In genomic region chr10:75883232-75883552, GRCm38 (mm10) we compare ENCODE assay signal across 8 mouse cellular contexts. TPM values are rescaled to one million over a fixed set of nuclear protein-coding genes. Genes with fewer than 3 reads are reported as not detected.
DNase-seq lines count a peak whose midpoint lies in the region; ATAC-seq and TF ChIP-seq lines count a peak whose summit lies in the region.

No protein-coding gene starts in this region.

- no peak for TF ChIP-seq EP300 in heart, adult 2 months (IDR thresholded peaks at IDR 0.05; ENCODE audit: insufficient read depth, low read depth, low read length)

- H3K79me2 ChIP-seq in heart, adult 2 months (replicated peaks; ENCODE audit: control insufficient read depth, insufficient read depth, low read length) = no peaks in the 10 kb centered on the region

- peaks cover 26% of the 10 kb centered on the region for H3K4me1 ChIP-seq in embryonic facial prominence, embryonic 13.5 days
- no peaks in the 10 kb centered on the region for H3K4me1 ChIP-seq in heart, adult 2 months (ENCODE audit: control insufficient read depth, insufficient read depth, low read length)
- H3K4me1 ChIP-seq in limb, embryonic 13.5 days = peaks cover 19% of the 10 kb centered on the region
- no peaks in the 10 kb centered on the region for H3K4me1 ChIP-seq in midbrain, embryonic 16.5 days (ENCODE audit: control insufficient read depth, insufficient read depth, low read length)

- no peaks in the 10 kb centered on the region for H3K27me3 ChIP-seq in embryonic facial prominence, embryonic 13.5 days
- H3K27me3 ChIP-seq in heart, adult 2 months (ENCODE audit: control insufficient read depth, insufficient read depth, low read length) = no peaks in the 10 kb centered on the region
- no peaks in the 10 kb centered on the region for H3K27me3 ChIP-seq in limb, embryonic 13.5 days
- H3K27me3 ChIP-seq in midbrain, embryonic 16.5 days (ENCODE audit: control insufficient read depth, insufficient read depth, low read depth, low read length) = no peaks in the 10 kb centered on the region

- peak; percentile 84 for DNase-seq in layer of hippocampus, adult 11-12 months (ENCODE audit: low spot score)
- DNase-seq in layer of hippocampus, adult 9-10 months (ENCODE audit: low spot score) = no peak
- DNase-seq in heart, adult 2 months = peak; percentile 79
- DNase-seq in kidney, adult 8-10 months = peak; percentile 91 to 93
- peak; percentile 62 to 75 for DNase-seq in spleen, postnatal 4 days (ENCODE audit: low spot score in 2 of 2)

- TF ChIP-seq POLR2A in heart, adult 2 months (IDR thresholded peaks at IDR 0.05; ENCODE audit: insufficient read depth, low read depth, low read length) = no peak

- H3K27ac ChIP-seq in embryonic facial prominence, embryonic 13.5 days = peak overlapping the region; percentile 55
- H3K27ac ChIP-seq in heart, adult 2 months = no peak overlapping the region
- H3K27ac ChIP-seq in limb, embryonic 13.5 days = 0 out of 2 replicates have a peak overlapping the region, but pooled peaks have one; percentile 17
- H3K27ac ChIP-seq in midbrain, embryonic 16.5 days (ENCODE audit: low read length) = no peak overlapping the region

- no peak overlapping the region for H3K9ac ChIP-seq in embryonic facial prominence, embryonic 13.5 days
- no peak overlapping the region for H3K9ac ChIP-seq in heart, adult 2 months (ENCODE audit: low read depth, low read length)
- H3K9ac ChIP-seq in limb, embryonic 13.5 days = no peak overlapping the region
- no peak overlapping the region for H3K9ac ChIP-seq in midbrain, embryonic 16.5 days (ENCODE audit: low read depth, low read length)

- no peaks in the 10 kb centered on the region for H3K36me3 ChIP-seq in embryonic facial prominence, embryonic 13.5 days
- H3K36me3 ChIP-seq in heart, adult 2 months (ENCODE audit: control insufficient read depth, insufficient read depth, low read length) = no peaks in the 10 kb centered on the region
- H3K36me3 ChIP-seq in limb, embryonic 13.5 days = no peaks in the 10 kb centered on the region
- no peaks in the 10 kb centered on the region for H3K36me3 ChIP-seq in midbrain, embryonic 16.5 days (ENCODE audit: control insufficient read depth, insufficient read depth, low read length)

- peak overlapping the region; percentile 3; the same call in 1 of the 2 replicates for H3K4me3 ChIP-seq in embryonic facial prominence, embryonic 13.5 days
- no peak overlapping the region for H3K4me3 ChIP-seq in heart, adult 2 months
- H3K4me3 ChIP-seq in limb, embryonic 13.5 days = peak overlapping the region; percentile 5; the same call in 1 of the 2 replicates
- H3K4me3 ChIP-seq in midbrain, embryonic 16.5 days (ENCODE audit: low read depth, low read length) = no peak overlapping the region

- H3K4me2 ChIP-seq in embryonic facial prominence, embryonic 13.5 days = peak overlapping the region; percentile 47
- H3K4me2 ChIP-seq in limb, embryonic 13.5 days (replicated peaks) = peak overlapping the region; percentile 48
- H3K4me2 ChIP-seq in midbrain, embryonic 16.5 days (ENCODE audit: low read length) = peak overlapping the region; percentile 28

- WGBS in embryonic facial prominence, embryonic 13.5 days = under 1% methylated on average over 10 of the region's 10 CpGs
- WGBS in heart, adult 2 months = 1% methylated on average over 10 of the region's 10 CpGs
- WGBS in limb, embryonic 13.5 days = under 1% methylated on average over 10 of the region's 10 CpGs
- 0% methylated on average over 10 of the region's 10 CpGs for WGBS in midbrain, embryonic 16.5 days

- peak; percentile 52; the same call in 1 of the 2 replicates for ATAC-seq in embryonic facial prominence, embryonic 13.5 days (ENCODE audit: insufficient number of reproducible peaks, insufficient read depth, low FRiP score, low TSS enrichment, low read depth)
- peak; percentile 66 for ATAC-seq in limb, embryonic 13.5 days (ENCODE audit: low FRiP score, low read depth)
- ATAC-seq in midbrain, embryonic 16.5 days = peak; percentile 63; the same call in 1 of the 2 replicates

- TF ChIP-seq CTCF in heart, adult 2 months (IDR thresholded peaks at IDR 0.05) = peak; percentile 64

- H3K9me3 ChIP-seq in embryonic facial prominence, embryonic 13.5 days = no peaks in the 10 kb centered on the region
- no peaks in the 10 kb centered on the region for H3K9me3 ChIP-seq in limb, embryonic 13.5 days
- H3K9me3 ChIP-seq in midbrain, embryonic 16.5 days (replicated peaks; ENCODE audit: control insufficient read depth, low read length, poor library complexity, severe bottlenecking) = no peaks in the 10 kb centered on the region

- intact Hi-C loops in heart, adult 2 months (cut with DNase I) = loop anchor here (1.0 kb wide), 1 partner anchor 68 kb away; no protein-coding TSS in a partner anchor

RNA-seq across cellular contexts. Expression of gene Derl3, which starts 10.0 kb away (rescaled TPM):
- 2.6 and 3.9 TPM in 2 replicates for polyA plus RNA-seq in embryonic facial prominence, embryonic 13.5 days (2015; fragmentation: Nextera tagmentation; extraction: Ambion mirVana)
- total RNA-seq in heart, adult 2 months (2021) = under 1 TPM; 0.50 to 0.65 TPM
- polyA plus RNA-seq in heart, adult 2 months (2012; rRNA removed) = 1.0 and 1.3 TPM in 2 replicates
- 3.4 and 3.7 TPM in 2 replicates for polyA plus RNA-seq in limb, embryonic 13.5 days (2015; fragmentation: Nextera tagmentation; extraction: Ambion mirVana)
- 1.1 and 1.4 TPM in 2 replicates for polyA plus RNA-seq in midbrain, embryonic 16.5 days (2015; fragmentation: Nextera tagmentation; extraction: Ambion mirVana)

RNA-seq across cellular contexts. Expression of gene Mif, which starts 23.2 kb away (rescaled TPM):
- polyA plus RNA-seq in embryonic facial prominence, embryonic 13.5 days (2015; fragmentation: Nextera tagmentation; extraction: Ambion mirVana) = 1,667 and 1,727 TPM in 2 replicates
- total RNA-seq in heart, adult 2 months (2021) = 100 to 1,000 TPM; 200 to 220 TPM
- 375 and 556 TPM in 2 replicates for polyA plus RNA-seq in heart, adult 2 months (2012; rRNA removed)
- 1,677 and 1,740 TPM in 2 replicates for polyA plus RNA-seq in limb, embryonic 13.5 days (2015; fragmentation: Nextera tagmentation; extraction: Ambion mirVana)
- 1,399 and 1,460 TPM in 2 replicates for polyA plus RNA-seq in midbrain, embryonic 16.5 days (2015; fragmentation: Nextera tagmentation; extraction: Ambion mirVana)

RNA-seq across cellular contexts. Expression of gene Smarcb1, which starts 38.2 kb away (rescaled TPM):
- 229 and 250 TPM in 2 replicates for polyA plus RNA-seq in embryonic facial prominence, embryonic 13.5 days (2015; fragmentation: Nextera tagmentation; extraction: Ambion mirVana)
- 10 to 100 TPM; 21.1 to 23.3 TPM for total RNA-seq in heart, adult 2 months (2021)
- polyA plus RNA-seq in heart, adult 2 months (2012; rRNA removed) = 19.6 and 20.0 TPM in 2 replicates
- polyA plus RNA-seq in limb, embryonic 13.5 days (2015; fragmentation: Nextera tagmentation; extraction: Ambion mirVana) = 247 and 248 TPM in 2 replicates
- polyA plus RNA-seq in midbrain, embryonic 16.5 days (2015; fragmentation: Nextera tagmentation; extraction: Ambion mirVana) = 262 and 281 TPM in 2 replicates

RNA-seq across cellular contexts. Expression of gene Gstt2, which starts 46.0 kb away (rescaled TPM):
- polyA plus RNA-seq in embryonic facial prominence, embryonic 13.5 days (2015; fragmentation: Nextera tagmentation; extraction: Ambion mirVana) = 5.9 and 9.1 TPM in 2 replicates
- 10 to 100 TPM in 1 of 2 experiments, 1 to 10 TPM in 1; 8.0 to 12.8 TPM for total RNA-seq in heart, adult 2 months (2021)
- polyA plus RNA-seq in heart, adult 2 months (2012; rRNA removed) = 53.4 and 69.1 TPM in 2 replicates
- polyA plus RNA-seq in limb, embryonic 13.5 days (2015; fragmentation: Nextera tagmentation; extraction: Ambion mirVana) = 12.7 and 13.8 TPM in 2 replicates
- polyA plus RNA-seq in midbrain, embryonic 16.5 days (2015; fragmentation: Nextera tagmentation; extraction: Ambion mirVana) = 7.0 TPM in 2 replicates

RNA-seq across cellular contexts. Expression of gene Chchd10, which starts 49.7 kb away (rescaled TPM):
- 9.4 and 9.5 TPM in 2 replicates for polyA plus RNA-seq in embryonic facial prominence, embryonic 13.5 days (2015; fragmentation: Nextera tagmentation; extraction: Ambion mirVana)
- total RNA-seq in heart, adult 2 months (2021) = 1,000 to 10,000 TPM; 1,811 to 2,042 TPM
- polyA plus RNA-seq in heart, adult 2 months (2012; rRNA removed) = 1,155 and 2,061 TPM in 2 replicates
- polyA plus RNA-seq in limb, embryonic 13.5 days (2015; fragmentation: Nextera tagmentation; extraction: Ambion mirVana) = 9.8 and 11.5 TPM in 2 replicates
- 72.1 and 93.2 TPM in 2 replicates for polyA plus RNA-seq in midbrain, embryonic 16.5 days (2015; fragmentation: Nextera tagmentation; extraction: Ambion mirVana)

Comparison
In these comparisons a context has a peak if more than half of its experiments do, and no peak if none do; other contexts are left out.
1. H3K27ac ChIP-seq: peak in embryonic facial prominence, embryonic 13.5 days (single experiment) and limb, embryonic 13.5 days (single experiment); none in heart, adult 2 months (single experiment) and midbrain, embryonic 16.5 days (single experiment).
2. H3K4me3 ChIP-seq: peak in embryonic facial prominence, embryonic 13.5 days (single experiment) and limb, embryonic 13.5 days (single experiment); none in heart, adult 2 months (single experiment) and midbrain, embryonic 16.5 days (single experiment).
3. RNA of gene Smarcb1, which starts 38.2 kb away (polyA plus RNA-seq): 262 to 281 TPM in midbrain, embryonic 16.5 days, 229 to 250 TPM in embryonic facial prominence, embryonic 13.5 days and 247 to 248 TPM in limb, embryonic 13.5 days; 19.6 to 20.0 TPM in heart, adult 2 months; every median in the first group is over 10 times any median in the second.
4. Peak in every context shown above with its lines, with median percentiles within 50 percentile points of each other: ATAC-seq and H3K4me2 ChIP-seq.